Mouse (Mus musculus) layer of hippocampus, adult 9-11 months (tissue): ENCODE data around the gene Itpr3.

Source experiments
- DNase-seq: peaks from one replicate; pipeline ENCODE4 v3.0.0; 2022

Itpr3 gene

GRCm38 (mm10) chr17:27056812-27057516, at the start of gene Itpr3:
TSS of gene Itpr3 (plus strand) at chr17:27057304.
- DNase-seq = peak; percentile 24

GRCm38 (mm10) chr17:27008277-27008676, 48.8 kb upstream of the Itpr3 start:
- DNase-seq = no peak

- DNase-seq = peak; percentile 63
Observed at GRCm38 (mm10) chr17:27011167-27011566, 45.9 kb upstream of the Itpr3 start.

GRCm38 (mm10) chr17:27011998-27012672, 45.0 kb upstream of the Itpr3 start:
- DNase-seq = no peak

- DNase-seq = no peak
Observed at GRCm38 (mm10) chr17:27012909-27013308, 44.2 kb upstream of the Itpr3 start.

GRCm38 (mm10) chr17:27017564-27018499, 39.3 kb upstream of the Itpr3 start:
- DNase-seq = peak; percentile 84

- DNase-seq = peak; percentile 61
Observed at GRCm38 (mm10) chr17:27018555-27019196, 38.4 kb upstream of the Itpr3 start.

- no peak for DNase-seq
Observed at GRCm38 (mm10) chr17:27021076-27021475, 36.0 kb upstream of the Itpr3 start.

GRCm38 (mm10) chr17:27021736-27022135, 35.4 kb upstream of the Itpr3 start:
- no peak for DNase-seq

- no peak for DNase-seq
Observed at GRCm38 (mm10) chr17:27023342-27023741, 33.8 kb upstream of the Itpr3 start.

- no peak for DNase-seq
Observed at GRCm38 (mm10) chr17:27025326-27025902, 31.7 kb upstream of the Itpr3 start.

GRCm38 (mm10) chr17:27025951-27026350, 31.2 kb upstream of the Itpr3 start:
- no peak for DNase-seq

GRCm38 (mm10) chr17:27027460-27028283, 29.4 kb upstream of the Itpr3 start:
- DNase-seq = no peak

- DNase-seq = peak; percentile 88
Observed at GRCm38 (mm10) chr17:27028284-27028795, 28.8 kb upstream of the Itpr3 start.

- DNase-seq = no peak
Observed at GRCm38 (mm10) chr17:27028909-27029308, 28.2 kb upstream of the Itpr3 start, which contains the start of gene Bak1. TSS of gene Bak1 (minus strand) at chr17:27029009.

GRCm38 (mm10) chr17:27029431-27029830, 27.7 kb upstream of the Itpr3 start:
- no peak for DNase-seq

GRCm38 (mm10) chr17:27030896-27031295, 26.2 kb upstream of the Itpr3 start:
- DNase-seq = no peak

- no peak for DNase-seq
Observed at GRCm38 (mm10) chr17:27032328-27032727, 24.8 kb upstream of the Itpr3 start.

- DNase-seq = peak; percentile 56
Observed at GRCm38 (mm10) chr17:27032869-27033268, 24.2 kb upstream of the Itpr3 start.

- no peak for DNase-seq
Observed at GRCm38 (mm10) chr17:27036465-27036864, 20.6 kb upstream of the Itpr3 start.
